ENCODE assay signal across 8 mouse cellular contexts in the genomic region with DNA sequence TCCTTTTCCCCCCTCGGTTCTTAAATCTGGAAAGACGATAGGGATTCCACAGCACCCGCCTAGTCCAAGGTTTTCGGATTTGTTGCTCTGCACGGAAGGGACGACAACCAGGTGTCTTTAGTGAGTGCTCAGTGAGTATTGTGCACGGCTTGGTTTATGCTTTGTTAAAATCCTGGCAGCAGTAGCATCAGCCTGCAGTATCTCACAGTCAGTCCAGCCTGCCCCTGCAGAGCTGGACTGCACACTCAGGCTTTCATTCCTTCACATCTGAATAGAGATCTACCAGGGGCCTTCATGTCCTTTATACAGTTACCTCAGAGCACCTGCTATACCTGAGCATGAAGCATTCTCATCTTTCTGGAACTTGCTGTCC. TPM values are rescaled to one million over a fixed set of nuclear protein-coding genes. Genes with fewer than 3 reads are reported as not detected.
DNase-seq lines count a peak whose midpoint lies in the region; ATAC-seq and TF ChIP-seq lines count a peak whose summit lies in the region.

No protein-coding gene starts in this region.

- peak overlapping the region; percentile 92 for H3K4me3 ChIP-seq in liver, adult 2 months (ENCODE audit: insufficient read depth, low read depth, low read length)
- H3K4me3 ChIP-seq in embryonic facial prominence, embryonic 12.5 days = peak overlapping the region; percentile 75
- peak overlapping the region; percentile 85 for H3K4me3 ChIP-seq in intestine, postnatal 0 days (ENCODE audit: low read depth, low read length)
- H3K4me3 ChIP-seq in neural tube, embryonic 13.5 days = peak overlapping the region; percentile 61

- H3K9ac ChIP-seq in liver, adult 2 months (ENCODE audit: low read depth, low read length) = peak overlapping the region; percentile 81
- peak overlapping the region; percentile 70 for H3K9ac ChIP-seq in embryonic facial prominence, embryonic 12.5 days
- peak overlapping the region; percentile 70 for H3K9ac ChIP-seq in intestine, postnatal 0 days (ENCODE audit: low read depth, low read length)
- H3K9ac ChIP-seq in neural tube, embryonic 13.5 days = peak overlapping the region; percentile 83

- DNase-seq in liver, adult 2 months (ENCODE audit: extremely low read depth, low read depth, low spot score) = no peak
- DNase-seq in liver = no peak
- DNase-seq in urinary bladder, postnatal 14 days (ENCODE audit: low spot score) = no peak
- no peak for DNase-seq in cerebellum, adult 9-10 months
- no peak for DNase-seq in left cerebral cortex, postnatal 36 days (ENCODE audit: low spot score in 2 of 2)

- whole genome bisulfite sequencing in liver, adult 2 months = 2% methylated on average over 7 of the region's 7 CpGs
- 0% methylated on average over 7 of the region's 7 CpGs for WGBS in embryonic facial prominence, embryonic 12.5 days
- WGBS in intestine, postnatal 0 days = under 1% methylated on average over 7 of the region's 7 CpGs
- 0% methylated on average over 7 of the region's 7 CpGs for WGBS in neural tube, embryonic 13.5 days

- no peak overlapping the region for H3K27ac ChIP-seq in liver, adult 2 months (replicated peaks; ENCODE audit: insufficient read depth, low read depth, low read length)
- H3K27ac ChIP-seq in embryonic facial prominence, embryonic 12.5 days = no peak overlapping the region
- peak overlapping the region; percentile 61; the same call in 1 of the 2 replicates for H3K27ac ChIP-seq in intestine, postnatal 0 days (ENCODE audit: low read depth, low read length)
- H3K27ac ChIP-seq in neural tube, embryonic 13.5 days (replicated peaks) = peak overlapping the region; percentile 87

- H3K4me2 ChIP-seq in embryonic facial prominence, embryonic 12.5 days (replicated peaks) = peak overlapping the region; percentile 83
- peak overlapping the region; percentile 87 for H3K4me2 ChIP-seq in intestine, postnatal 0 days (replicated peaks; ENCODE audit: low read depth)
- H3K4me2 ChIP-seq in neural tube, embryonic 13.5 days = peak overlapping the region; percentile 90

- no peak for TF ChIP-seq POLR2A in liver, adult 2 months (IDR thresholded peaks at IDR 0.05; ENCODE audit: extremely low read depth, insufficient read depth, low read length)

- H3K27me3 ChIP-seq in liver, adult 2 months (ENCODE audit: control insufficient read depth, insufficient read depth, low read length) = no peaks in the 10 kb centered on the region
- no peaks in the 10 kb centered on the region for H3K27me3 ChIP-seq in embryonic facial prominence, embryonic 12.5 days
- no peaks in the 10 kb centered on the region for H3K27me3 ChIP-seq in intestine, postnatal 0 days (replicated peaks; ENCODE audit: control insufficient read depth, insufficient read depth, low read length)
- H3K27me3 ChIP-seq in neural tube, embryonic 13.5 days = no peaks in the 10 kb centered on the region

- ATAC-seq in embryonic facial prominence, embryonic 12.5 days (ENCODE audit: insufficient number of reproducible peaks, insufficient read depth, low FRiP score, low TSS enrichment) = peak; percentile 37
- peak; percentile 25; the same call in 1 of the 2 replicates for ATAC-seq in intestine, postnatal 0 days
- peak; percentile 40 for ATAC-seq in neural tube, embryonic 13.5 days (ENCODE audit: low read depth)

- no peaks in the 10 kb centered on the region for H3K79me2 ChIP-seq in liver, adult 2 months (ENCODE audit: control insufficient read depth, insufficient read depth, low read length)

- no peaks in the 10 kb centered on the region for H3K36me3 ChIP-seq in liver, adult 2 months (ENCODE audit: control insufficient read depth, insufficient read depth, low read length)
- H3K36me3 ChIP-seq in embryonic facial prominence, embryonic 12.5 days = 0 out of 2 replicates have a peak, but pooled peaks cover 6% of the 10 kb centered on the region
- H3K36me3 ChIP-seq in intestine, postnatal 0 days (ENCODE audit: control insufficient read depth, insufficient read depth) = no peaks in the 10 kb centered on the region
- peaks cover 12% of the 10 kb centered on the region for H3K36me3 ChIP-seq in neural tube, embryonic 13.5 days

- H3K4me1 ChIP-seq in liver, adult 2 months (ENCODE audit: control insufficient read depth, insufficient read depth, low read length) = peaks cover 4% of the 10 kb centered on the region; the same call in 1 of the 2 replicates
- H3K4me1 ChIP-seq in embryonic facial prominence, embryonic 12.5 days = peaks cover 9% of the 10 kb centered on the region
- H3K4me1 ChIP-seq in intestine, postnatal 0 days (replicated peaks; ENCODE audit: control insufficient read depth, insufficient read depth, low read length) = 0 out of 2 replicates have a peak, but pooled peaks cover 6% of the 10 kb centered on the region
- H3K4me1 ChIP-seq in neural tube, embryonic 13.5 days (replicated peaks) = peaks cover 43% of the 10 kb centered on the region

- no peaks in the 10 kb centered on the region for H3K9me3 ChIP-seq in embryonic facial prominence, embryonic 12.5 days
- no peaks in the 10 kb centered on the region for H3K9me3 ChIP-seq in intestine, postnatal 0 days (ENCODE audit: control insufficient read depth)
- no peaks in the 10 kb centered on the region for H3K9me3 ChIP-seq in neural tube, embryonic 13.5 days

- TF ChIP-seq CTCF in liver, adult 2 months (IDR thresholded peaks at IDR 0.05; ENCODE audit: low read depth, low read length) = no peak
- TF ChIP-seq CTCF in intestine, postnatal 0 days (IDR thresholded peaks at IDR 0.05; ENCODE audit: low read depth) = no peak

- intact Hi-C loops in left cerebral cortex, postnatal 36 days (cut with DNase I) = no loop called here

RNA-seq across cellular contexts. Expression of gene Ppt1, which starts 0.3 kb away (rescaled TPM):
- 16.6 and 18.7 TPM in 2 replicates for total RNA-seq in liver, adult 2 months (2014; rRNA removed)
- 14.1 and 15.3 TPM in 2 replicates for polyA plus RNA-seq in liver, adult 2 months (2012; rRNA removed)
- polyA plus RNA-seq in embryonic facial prominence, embryonic 12.5 days (2016; fragmentation: Nextera tagmentation; extraction: Ambion mirVana) = 66.0 and 67.0 TPM in 2 replicates
- 54.6 and 54.9 TPM in 2 replicates for polyA plus RNA-seq in intestine, postnatal 0 days (2015; fragmentation: Nextera tagmentation; extraction: Ambion mirVana)
- polyA plus RNA-seq in neural tube, embryonic 13.5 days (2015; fragmentation: Nextera tagmentation; extraction: Ambion mirVana) = 84.0 and 87.9 TPM in 2 replicates
- total RNA-seq in left cerebral cortex, postnatal 36 days (2021) = 10 to 100 TPM; 95.5 to 96.6 TPM

RNA-seq across cellular contexts. Expression of gene Cap1, which starts 49.5 kb away (rescaled TPM):
- total RNA-seq in liver, adult 2 months (2014; rRNA removed) = 52.6 and 55.7 TPM in 2 replicates
- 33.7 and 38.2 TPM in 2 replicates for polyA plus RNA-seq in liver, adult 2 months (2012; rRNA removed)
- 51.0 and 52.3 TPM in 2 replicates for polyA plus RNA-seq in embryonic facial prominence, embryonic 12.5 days (2016; fragmentation: Nextera tagmentation; extraction: Ambion mirVana)
- polyA plus RNA-seq in intestine, postnatal 0 days (2015; fragmentation: Nextera tagmentation; extraction: Ambion mirVana) = 58.4 and 60.4 TPM in 2 replicates
- 69.2 and 75.5 TPM in 2 replicates for polyA plus RNA-seq in neural tube, embryonic 13.5 days (2015; fragmentation: Nextera tagmentation; extraction: Ambion mirVana)
- total RNA-seq in left cerebral cortex, postnatal 36 days (2021) = 100 to 1,000 TPM; 267 to 277 TPM

Comparison
In these comparisons a context has a peak if more than half of its experiments do, and no peak if none do; other contexts are left out.
1. H3K27ac ChIP-seq: peak in intestine, postnatal 0 days (single experiment) and neural tube, embryonic 13.5 days (single experiment); none in liver, adult 2 months (single experiment) and embryonic facial prominence, embryonic 12.5 days (single experiment).
2. Peak in every context shown above with its lines, with median percentiles within 50 percentile points of each other: H3K4me3 ChIP-seq, H3K9ac ChIP-seq, ATAC-seq and H3K4me2 ChIP-seq.